Mouse (Mus musculus): ENCODE results near the gene Cpped1. TPM values are rescaled to one million over a fixed set of nuclear protein-coding genes. Genes with fewer than 3 reads are reported as not detected.

Gene Cpped1
- 8.5 TPM in 2 replicates for polyA plus RNA-seq (2015; fragmentation: Nextera tagmentation; extraction: Ambion mirVana)

DNA sequence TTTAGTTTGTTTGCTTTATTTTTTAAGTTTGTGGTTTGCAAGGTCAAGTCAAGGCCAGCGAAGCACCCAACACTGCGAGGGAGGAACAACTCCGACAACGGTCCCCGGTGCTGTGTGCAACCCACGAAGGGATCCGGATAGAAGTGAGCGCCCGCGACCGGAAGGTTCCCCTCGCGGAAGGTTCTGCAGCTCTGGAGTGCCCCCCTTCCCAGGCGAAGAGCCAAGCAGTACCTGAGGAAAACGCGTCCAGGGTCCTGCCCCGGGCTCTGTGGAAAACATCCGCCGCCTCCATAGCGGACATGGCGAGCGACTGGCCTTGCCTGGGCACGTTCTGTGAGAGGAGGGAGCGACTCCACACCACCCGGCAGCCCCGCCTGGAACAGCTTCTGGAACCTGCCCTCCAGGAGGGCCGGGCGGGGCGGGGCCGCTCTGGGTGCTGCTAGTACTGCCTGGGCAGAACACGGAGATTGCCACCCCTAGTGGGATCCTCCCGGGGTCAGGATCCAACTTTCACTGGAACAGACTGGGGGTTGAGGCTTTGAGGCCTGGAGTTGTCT, at the start of gene Cpped1:
Gene Cpped1 (minus strand): TSS at position 411 of the 557 bp plus-strand sequence.

Other genes with a start within 250 kb of the Cpped1 start
- gene Shisa9, start 74.7 kb upstream of the Cpped1 start, polyA plus RNA-seq (2015; fragmentation: Nextera tagmentation; extraction: Ambion mirVana), result 0.22 and 0.28 TPM in 2 replicates

Measured in spleen, postnatal 0 days (tissue).